ENCODE assay signal across 14 mouse cellular contexts in the genomic region with DNA sequence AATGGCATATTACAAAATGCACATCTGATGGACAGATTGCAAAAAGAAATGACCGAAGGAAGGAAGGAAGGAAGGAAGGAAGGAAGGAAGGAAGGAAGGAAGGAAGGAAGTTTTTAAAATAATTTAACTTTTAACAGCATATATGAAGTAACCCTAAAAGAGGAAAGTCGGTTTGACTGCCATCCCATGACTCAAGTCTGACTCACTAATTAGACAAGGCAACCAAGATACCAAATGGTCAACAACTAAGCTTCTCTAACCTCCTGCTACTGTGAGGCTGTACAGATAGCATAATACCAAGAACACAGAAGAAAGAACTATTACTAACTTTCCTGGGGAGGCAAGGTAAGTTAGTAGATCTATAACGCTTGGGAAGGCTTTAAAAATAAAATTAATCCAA.
"Had no signal": no experiment of that assay in that cellular context is flagged by ENCODE, and none has a peak within 500 bp of the region (broad histone marks: within the 10 kb centered on the region; RNA-seq: fewer than 3 reads in every experiment).

No protein-coding gene starts in this region.

- H3K27me3 ChIP-seq: lung, embryonic 15.5 days; midbrain, embryonic 13.5 days; midbrain, embryonic 15.5 days; neural tube, embryonic 12.5 days; stomach, embryonic 15.5 days had no signal

- ATAC-seq: lung, postnatal 0 days; midbrain, embryonic 13.5 days; midbrain, embryonic 15.5 days had no signal

- H3K4me2 ChIP-seq: lung, embryonic 15.5 days; midbrain, embryonic 13.5 days; midbrain, embryonic 15.5 days; neural tube, embryonic 12.5 days; stomach, embryonic 15.5 days had no signal

- H3K9ac ChIP-seq: liver, embryonic 14.5 days; lung, embryonic 15.5 days; midbrain, embryonic 13.5 days; midbrain, embryonic 15.5 days; neural tube, embryonic 12.5 days; stomach, embryonic 15.5 days had no signal

- DNase-seq: lung, adult 2 months; lung, postnatal 4 days; right cerebral cortex, postnatal 14 days; thymus, adult 18-20 months; thymus, postnatal 14 days; thymus, postnatal 36 days had no signal

- H3K4me3 ChIP-seq: lung, embryonic 15.5 days; midbrain, embryonic 10.5 days; midbrain, embryonic 13.5 days; midbrain, embryonic 15.5 days; neural tube, embryonic 12.5 days; stomach, embryonic 15.5 days had no signal

- H3K9me3 ChIP-seq: lung, embryonic 15.5 days; midbrain, embryonic 10.5 days; midbrain, embryonic 13.5 days; midbrain, embryonic 15.5 days; neural tube, embryonic 12.5 days; stomach, embryonic 15.5 days had no signal

- H3K36me3 ChIP-seq: lung, embryonic 15.5 days; midbrain, embryonic 10.5 days; midbrain, embryonic 15.5 days; neural tube, embryonic 12.5 days; stomach, embryonic 15.5 days had no signal

- H3K27ac ChIP-seq: liver, embryonic 14.5 days; lung, embryonic 15.5 days; midbrain, embryonic 10.5 days; midbrain, embryonic 13.5 days; midbrain, embryonic 15.5 days; neural tube, embryonic 12.5 days; stomach, embryonic 15.5 days had no signal

- H3K4me1 ChIP-seq: lung, embryonic 15.5 days; midbrain, embryonic 10.5 days; midbrain, embryonic 13.5 days; midbrain, embryonic 15.5 days; neural tube, embryonic 12.5 days; stomach, embryonic 15.5 days had no signal
